Mouse (Mus musculus) naive thymus-derived CD4-positive, alpha-beta T cell, adult 2 months (primary cell): ENCODE measurements around the gene Efhd1.

Experiments used
- DNase-seq: peaks from one replicate; pipeline ENCODE4 v3.0.0-alpha.2; 2011; ENCODE audit warnings: low read depth

Gene Efhd1

DNA sequence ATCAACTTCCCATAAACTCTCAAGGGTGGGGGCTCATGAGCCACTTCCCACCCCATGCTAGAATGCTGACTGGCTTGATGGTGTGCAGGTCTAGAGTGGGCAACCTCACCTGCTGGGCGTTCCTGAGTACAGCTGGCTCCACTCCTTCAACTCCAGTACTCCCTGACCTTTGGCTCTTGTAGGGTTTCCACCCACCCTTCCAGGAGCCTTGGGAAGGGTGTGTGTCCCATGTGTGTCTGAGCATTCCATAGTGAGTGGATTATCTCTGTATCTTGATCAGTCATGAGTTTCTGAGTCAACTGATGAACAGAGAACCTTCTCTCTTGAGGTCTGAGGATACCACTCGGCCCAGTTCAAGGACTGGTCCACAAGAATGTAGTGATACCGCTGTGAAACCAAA, 44.8 kb downstream of the Efhd1 start:
- no peak for DNase-seq

DNA sequence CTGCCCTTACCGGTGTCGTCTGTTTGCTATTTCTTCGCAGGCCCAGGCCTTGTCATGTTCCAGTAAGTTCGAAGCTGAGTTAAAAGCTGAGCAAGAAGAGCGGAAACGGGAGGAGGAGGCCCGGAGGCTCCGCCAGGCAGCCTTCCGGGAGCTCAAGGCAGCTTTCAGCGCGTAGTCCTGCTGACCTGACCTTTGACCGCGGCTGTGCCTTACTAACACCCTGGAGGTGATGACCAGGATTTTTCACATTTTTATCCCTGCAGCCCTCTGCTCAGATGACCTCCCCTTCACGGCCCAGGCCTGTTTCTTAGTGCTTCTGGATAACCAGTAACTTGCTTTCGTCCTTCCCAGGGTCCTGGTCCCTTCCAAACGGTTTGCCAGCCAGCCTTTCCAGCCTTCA, 45.5 kb downstream of the Efhd1 start:
- no peak for DNase-seq

DNA sequence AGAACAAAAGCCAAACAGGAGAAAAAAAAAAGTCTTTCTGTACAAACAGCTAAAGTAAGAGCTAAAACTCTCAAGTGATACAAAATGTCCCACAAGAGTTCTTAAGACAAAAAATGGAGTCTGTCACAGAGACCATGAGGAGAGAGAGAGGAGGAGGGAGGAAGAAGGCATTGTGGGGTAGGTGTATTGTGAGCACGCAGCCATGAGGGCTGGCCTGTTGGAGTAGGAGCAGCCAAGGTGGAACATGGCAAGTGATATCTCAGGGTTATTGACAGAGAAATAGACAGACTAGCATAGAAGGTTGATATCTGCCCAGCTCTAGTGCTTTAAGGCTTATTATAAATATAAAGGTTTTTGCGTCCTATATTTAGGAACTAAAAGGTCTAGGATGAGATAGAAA, 48.5 kb downstream of the Efhd1 start:
- no peak for DNase-seq

DNA sequence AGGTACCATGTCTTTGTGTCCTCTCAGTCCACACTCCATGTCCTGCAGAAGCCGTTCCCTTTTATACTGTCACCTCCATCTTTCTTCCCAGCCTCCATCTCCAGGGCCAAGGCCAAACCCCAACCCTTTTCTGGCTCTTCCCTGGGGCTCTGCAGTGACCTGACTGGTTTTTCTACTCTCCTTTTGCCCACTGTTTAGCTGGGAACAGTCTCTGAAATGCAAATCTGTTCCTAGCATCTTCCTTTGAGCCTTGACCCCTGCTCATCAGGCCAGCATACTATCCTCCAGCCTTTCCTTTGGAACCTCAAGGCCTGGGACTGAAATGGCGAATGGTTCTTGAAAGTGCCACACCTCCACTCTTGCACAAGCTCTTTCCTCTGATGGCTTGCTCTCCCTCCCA, 49.0 kb downstream of the Efhd1 start:
- no peak for DNase-seq

DNA sequence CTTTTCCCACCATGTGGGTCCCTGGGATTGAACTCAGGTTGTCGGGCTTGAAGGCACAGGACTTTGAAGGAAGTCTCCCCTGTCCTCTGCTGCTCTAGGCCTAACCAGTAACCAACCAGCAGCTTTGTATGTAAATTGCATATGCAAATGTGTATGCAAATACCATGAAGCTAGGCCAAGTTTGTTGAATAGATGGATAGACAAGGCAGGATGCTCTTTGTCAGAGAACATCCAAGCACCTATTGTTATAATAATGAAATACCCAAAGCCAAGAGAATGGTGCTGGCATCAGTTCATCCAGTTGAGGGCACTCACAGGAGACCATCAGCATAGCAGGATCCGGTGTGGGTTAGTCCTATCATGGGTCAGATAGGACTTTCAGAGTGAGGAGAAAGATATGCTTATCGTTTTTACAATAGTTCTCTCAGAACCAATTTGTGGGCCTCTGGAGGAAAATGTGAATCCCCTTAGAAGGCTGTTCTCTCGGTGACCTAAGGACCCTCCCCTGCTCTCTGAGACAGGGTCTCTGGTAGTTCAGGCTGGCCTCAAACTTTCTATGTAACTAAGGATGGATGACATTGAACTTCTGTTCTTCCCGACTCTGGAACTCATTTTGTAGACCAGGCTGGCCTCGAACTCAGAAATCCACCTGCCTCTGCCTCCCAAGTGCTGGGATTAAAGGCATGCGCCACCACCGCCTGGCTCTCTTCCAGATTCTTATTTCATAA, 49.8 kb downstream of the Efhd1 start:
- DNase-seq: no peak

DNA sequence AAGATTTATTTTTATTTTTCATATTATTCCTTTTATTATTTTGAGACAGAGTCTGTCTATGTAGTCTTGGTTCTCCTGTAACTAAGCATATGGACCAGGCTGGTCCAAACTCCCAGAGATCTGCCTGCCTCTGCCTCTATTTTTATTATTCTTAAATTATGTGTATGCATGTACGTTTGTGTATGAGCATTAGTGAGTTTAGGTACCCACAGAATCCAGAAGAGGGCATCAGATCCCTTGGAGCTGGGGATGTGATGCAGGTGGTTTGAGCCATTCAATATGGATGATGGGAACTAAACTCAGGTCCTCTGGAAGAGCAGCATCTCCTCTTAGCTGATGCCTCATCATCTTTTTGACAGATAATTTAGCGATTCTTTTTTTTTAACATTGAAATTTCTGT, 51.3 kb downstream of the Efhd1 start:
- DNase-seq: no peak

DNA sequence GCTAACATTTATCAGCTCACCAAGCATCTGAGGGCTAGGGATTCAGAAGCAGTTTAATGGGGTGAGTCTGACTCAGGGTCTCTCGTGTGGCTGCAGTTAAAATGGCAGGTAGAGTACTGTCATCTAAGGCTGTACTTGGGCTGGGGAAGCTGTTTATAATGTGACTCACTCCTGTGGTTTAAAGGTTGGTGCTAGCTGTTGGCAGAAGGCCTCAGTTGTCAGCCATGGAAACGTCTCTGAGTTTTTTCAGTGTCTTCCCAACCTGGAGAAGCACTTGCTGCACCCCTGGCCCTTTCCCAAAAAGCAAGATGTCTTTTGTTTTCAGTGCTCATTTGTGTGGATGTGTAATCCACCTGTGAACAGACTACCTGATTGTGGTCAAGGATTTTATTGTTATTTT, 51.7 kb downstream of the Efhd1 start:
- no peak for DNase-seq

DNA sequence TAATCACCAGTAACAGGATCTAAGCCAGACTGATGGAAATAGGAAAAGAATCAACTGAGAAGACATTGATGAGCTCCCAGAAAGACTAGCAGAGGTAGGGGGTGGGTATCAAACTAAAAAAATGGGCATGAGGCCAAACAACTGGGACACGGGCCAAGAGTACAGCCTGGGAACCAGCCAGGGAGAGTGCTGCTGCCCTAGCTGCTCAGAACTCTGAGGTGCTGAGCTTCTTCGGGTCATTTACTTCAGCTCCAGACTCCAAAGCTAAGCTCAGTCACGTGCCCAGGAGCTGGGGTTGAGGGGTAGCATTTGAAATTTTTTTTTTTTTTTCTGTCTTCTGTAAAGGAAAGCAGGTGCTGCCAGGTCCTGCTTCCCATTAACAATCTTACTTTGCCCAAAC, 52.5 kb downstream of the Efhd1 start:
- no peak for DNase-seq

DNA sequence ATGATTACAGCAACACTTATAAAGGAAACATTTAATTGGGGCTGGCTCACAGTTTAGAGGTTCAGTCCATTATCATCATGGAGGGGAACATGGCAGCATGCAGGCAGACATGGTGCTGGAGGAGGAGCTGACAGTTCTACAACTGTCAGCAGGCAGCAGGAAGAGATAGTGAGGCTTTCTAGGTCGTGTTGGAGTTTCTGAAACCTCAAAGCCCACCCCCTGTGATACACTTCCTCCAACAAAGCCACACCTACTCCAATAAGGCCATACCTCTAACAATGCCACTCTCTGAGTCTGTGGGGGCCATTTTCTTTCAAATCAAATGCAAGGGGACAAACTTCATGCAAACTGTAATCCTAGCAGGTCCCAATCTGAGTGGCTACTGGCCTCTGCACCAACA, 56.9 kb downstream of the Efhd1 start:
- DNase-seq: no peak

DNA sequence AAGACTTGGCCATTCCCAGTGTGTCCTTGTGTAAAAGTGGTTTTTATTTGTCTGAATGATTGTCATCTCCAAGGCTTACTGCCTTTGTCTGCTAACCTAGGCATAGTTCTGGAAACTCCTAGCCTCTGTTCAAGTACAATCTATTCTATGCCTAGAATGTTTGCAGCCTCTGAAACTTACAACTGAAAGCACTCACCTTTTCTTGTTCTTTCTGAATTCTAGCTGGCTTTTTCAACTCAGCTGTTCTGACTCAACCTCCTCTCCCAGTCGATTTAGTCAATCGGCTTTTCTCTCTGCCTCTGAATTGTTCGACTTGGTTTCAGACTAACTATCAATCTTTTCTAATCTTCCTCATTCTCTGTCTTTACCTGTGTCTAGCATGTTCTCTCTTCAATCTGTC, 58.6 kb downstream of the Efhd1 start:
- DNase-seq: no peak

DNA sequence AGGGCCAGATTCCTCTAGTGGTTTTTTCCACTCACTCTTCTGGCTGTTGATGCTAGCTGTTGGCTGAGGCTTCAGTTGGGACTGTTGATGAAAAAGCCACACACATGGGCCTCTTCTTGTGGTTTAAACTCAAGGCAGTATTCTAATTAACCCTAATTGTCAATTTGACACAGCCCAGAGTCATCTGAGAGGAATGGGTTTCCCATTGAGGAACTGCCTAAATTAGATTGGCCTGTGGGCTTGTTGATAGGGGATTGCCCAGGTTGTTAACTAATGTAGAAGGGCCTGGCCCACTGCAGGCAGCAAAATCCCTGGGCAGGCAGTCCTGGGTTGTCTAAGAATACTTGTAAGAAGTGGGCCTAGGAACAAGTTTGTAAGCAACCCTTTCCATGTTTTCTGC, 60.5 kb downstream of the Efhd1 start:
- no peak for DNase-seq

DNA sequence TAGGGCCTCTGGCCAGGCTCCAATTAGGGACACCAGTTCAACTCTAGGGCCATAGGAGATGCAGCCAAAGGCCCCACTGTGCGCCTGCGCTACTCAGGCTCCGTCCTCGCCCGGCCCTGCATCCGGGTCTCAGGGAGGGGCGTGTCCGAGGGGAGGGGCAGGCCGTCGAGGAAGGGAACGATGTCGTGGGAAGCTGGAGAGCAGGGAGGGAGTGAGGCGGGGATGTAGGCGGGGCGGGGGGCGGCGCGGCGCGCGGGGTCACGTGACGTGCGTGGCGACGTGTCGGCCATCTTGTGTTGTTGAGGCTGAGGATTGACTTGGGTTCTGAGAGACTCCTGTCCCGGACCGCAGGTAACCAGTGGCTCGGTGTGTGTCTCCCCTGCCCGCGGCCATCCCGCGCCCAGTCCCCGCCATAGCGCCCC, 62.6 kb downstream of the Efhd1 start, which contains the start of gene Gigyf2:
TSS of gene Gigyf2 (plus strand) at position 257 of the 422 bp plus-strand sequence.
- peak; percentile 97 for DNase-seq

DNA sequence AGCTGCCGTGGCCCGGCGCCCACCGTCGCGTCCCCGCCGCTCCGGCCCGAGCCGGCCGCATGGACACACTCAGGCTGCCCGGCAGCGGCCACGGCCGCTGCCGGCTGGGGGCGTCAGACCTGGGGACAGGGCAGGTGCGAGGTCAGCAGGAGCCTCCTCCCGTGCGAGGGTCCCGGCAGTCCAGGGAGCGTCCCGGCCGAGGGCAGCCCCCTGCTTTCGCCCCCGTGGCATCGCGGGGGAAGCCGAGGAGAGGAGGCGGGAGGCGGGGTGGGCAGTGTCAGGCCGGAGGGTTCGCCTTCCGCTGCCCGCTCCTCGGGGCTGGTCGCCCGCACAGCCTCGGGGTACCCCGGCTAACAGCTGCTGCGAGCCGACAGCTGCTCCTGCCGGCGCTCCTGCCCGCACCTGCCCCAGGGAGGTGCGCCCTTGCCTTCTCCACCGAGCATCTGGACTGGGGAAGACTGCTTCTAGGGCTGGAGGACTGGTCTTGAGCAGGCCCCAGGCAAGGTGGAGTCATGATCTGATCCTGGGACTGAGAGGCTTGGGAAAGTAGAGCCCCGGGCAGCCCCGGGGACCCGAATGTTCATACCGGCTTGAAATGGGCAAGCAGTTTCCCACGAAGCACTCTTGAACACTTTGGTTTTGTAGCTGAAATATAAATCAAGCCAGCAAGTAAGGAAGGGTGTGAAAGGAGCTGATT, 63.1 kb downstream of the Efhd1 start:
- DNase-seq: peak; percentile 61

DNA sequence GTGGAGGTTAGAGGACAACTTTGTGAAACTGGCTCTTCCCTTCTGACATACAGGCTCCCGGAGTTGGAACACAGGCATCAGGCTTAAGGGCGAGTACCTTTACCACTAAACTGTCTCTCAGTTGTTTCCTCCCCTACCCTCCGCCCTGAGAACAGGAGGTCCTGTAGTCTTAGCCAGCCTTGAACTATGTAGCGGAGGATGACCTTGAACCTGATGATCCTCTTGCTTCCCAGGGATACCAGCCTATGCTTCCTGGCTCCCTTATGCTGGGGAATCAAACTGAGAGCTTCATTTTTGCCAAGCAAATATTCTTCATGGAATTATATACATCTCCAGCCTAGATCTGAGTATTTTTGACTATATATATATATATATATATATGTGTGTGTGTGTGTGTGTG, 67.6 kb downstream of the Efhd1 start:
- no peak for DNase-seq

DNA sequence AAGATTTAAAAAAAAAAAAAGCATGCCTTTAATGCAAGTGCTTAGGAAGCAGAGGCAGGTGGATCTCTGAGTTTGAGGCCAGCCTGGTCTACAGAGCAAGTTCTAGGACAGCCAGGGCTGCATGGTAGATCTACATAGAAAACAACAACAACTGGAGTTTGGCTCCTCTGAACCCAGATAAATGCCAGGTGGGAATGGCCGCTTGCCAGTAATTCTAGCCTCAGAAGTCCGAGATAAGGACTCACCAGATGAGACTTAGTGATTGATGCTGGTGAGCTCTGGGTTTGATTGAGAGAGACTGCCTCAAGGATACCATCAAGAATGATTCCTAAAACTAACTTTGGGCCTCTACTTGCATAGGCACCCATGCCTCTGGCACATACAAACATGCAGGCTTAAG, 86.4 kb downstream of the Efhd1 start:
- no peak for DNase-seq

DNA sequence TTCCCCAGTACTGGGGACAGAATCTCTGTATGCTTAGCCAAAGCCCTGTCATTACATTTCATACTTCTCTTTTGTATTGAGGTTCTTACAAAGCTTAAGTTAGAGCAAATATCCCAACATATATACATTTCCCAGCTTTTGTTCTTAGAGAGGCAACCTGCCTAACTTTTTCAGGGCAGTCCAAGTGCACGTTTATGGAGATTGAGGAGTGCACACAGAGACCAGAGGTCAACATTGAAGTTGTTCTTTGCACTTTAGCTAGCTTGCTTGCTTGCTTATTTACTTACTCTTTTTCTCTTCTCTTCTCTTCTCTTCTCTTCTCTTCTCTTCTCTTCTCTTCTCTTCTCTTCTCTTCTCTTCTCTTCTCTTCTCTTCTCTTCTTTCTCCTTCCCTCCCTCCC, 96.1 kb downstream of the Efhd1 start:
- no peak for DNase-seq
